Mouse (Mus musculus) spleen, postnatal 36 days (tissue): ENCODE measurements around the gene Armc2.

Source experiments
- DNase-seq, 2 experiments: peaks; one replicate each; pipeline ENCODE4 v3.0.0; 2022; ENCODE audit warnings: low spot score in 2 of 2, mixed read lengths in 1 of 2

The Armc2 gene

GRCm38 (mm10) chr10:42021536-42021935 is 3.3 kb upstream of the Armc2 start:
- no peak for DNase-seq

GRCm38 (mm10) chr10:42014086-42014485 is 4.2 kb downstream of the Armc2 start:
- DNase-seq: no peak

- no peak for DNase-seq
These were observed 7.3 kb downstream of the Armc2 start for GRCm38 (mm10) chr10:42010761-42011435.

- DNase-seq: no peak
These were observed 13.0 kb downstream of the Armc2 start for GRCm38 (mm10) chr10:42005259-42005658.

GRCm38 (mm10) chr10:42004690-42005089 is 13.6 kb downstream of the Armc2 start:
- DNase-seq: no peak

- DNase-seq: no peak
These were observed 14.2 kb downstream of the Armc2 start for GRCm38 (mm10) chr10:42004056-42004455.

GRCm38 (mm10) chr10:42003576-42003975 is 14.7 kb downstream of the Armc2 start:
- no peak for DNase-seq

GRCm38 (mm10) chr10:42002436-42002835 is 15.8 kb downstream of the Armc2 start:
- DNase-seq: no peak

- DNase-seq: no peak
These were observed 17.0 kb downstream of the Armc2 start for GRCm38 (mm10) chr10:42001260-42001659.

GRCm38 (mm10) chr10:41997691-41998178 is 20.5 kb downstream of the Armc2 start:
- no peak for DNase-seq

GRCm38 (mm10) chr10:41996157-41996556 is 22.1 kb downstream of the Armc2 start:
- DNase-seq: no peak

- no peak for DNase-seq
These were observed 23.2 kb downstream of the Armc2 start for GRCm38 (mm10) chr10:41995051-41995450.

- DNase-seq: no peak
These were observed 23.7 kb downstream of the Armc2 start for GRCm38 (mm10) chr10:41994578-41994977.

- DNase-seq: no peak
These were observed 26.2 kb downstream of the Armc2 start for GRCm38 (mm10) chr10:41992059-41992440.

- DNase-seq: no peak
These were observed 26.7 kb downstream of the Armc2 start for GRCm38 (mm10) chr10:41991364-41992058.

GRCm38 (mm10) chr10:41990896-41991295 is 27.3 kb downstream of the Armc2 start:
- no peak for DNase-seq

- no peak for DNase-seq
These were observed 29.3 kb downstream of the Armc2 start for GRCm38 (mm10) chr10:41988930-41989329.

GRCm38 (mm10) chr10:41986126-41986525 is 32.1 kb downstream of the Armc2 start:
- DNase-seq: no peak

- peak; percentile 26 to 36 for DNase-seq
These were observed 34.0 kb downstream of the Armc2 start for GRCm38 (mm10) chr10:41984221-41984620.

- DNase-seq: no peak
These were observed 35.4 kb downstream of the Armc2 start for GRCm38 (mm10) chr10:41982821-41983220.

GRCm38 (mm10) chr10:41980772-41981383 is 37.4 kb downstream of the Armc2 start:
- peak; percentile 49 to 62 for DNase-seq

GRCm38 (mm10) chr10:41978403-41979234 is 39.6 kb downstream of the Armc2 start:
- no peak for DNase-seq
